Mouse (Mus musculus) forebrain, embryonic 16.5 days (tissue): ENCODE measurements around the gene Akain1. TPM values are rescaled to one million over a fixed set of nuclear protein-coding genes. Genes with fewer than 3 reads are reported as not detected.

Experiments
- ATAC-seq: fragments of 200-750 bp; cut with Nextera tagmentation; 2 replicates; pipeline ENCODE4 v1.8.0; 2017; ENCODE audit warnings: mild to moderate bottlenecking, moderate library complexity
- H3K27ac ChIP-seq: fragments of 300-500 bp; sonication (generic); 2 replicates; pipeline ENCODE4 v1.5.1; 2014; ENCODE audit warnings: low read length, control low read depth
- H3K27me3 ChIP-seq: fragments of 300-500 bp; sonication (generic); replicated peaks from 2 replicates; pipeline ENCODE4 v1.6.1; 2014; ENCODE audit warnings: low read length; ENCODE audit not compliant: control insufficient read depth, insufficient read depth
- H3K36me3 ChIP-seq: fragments of 300-500 bp; sonication (generic); 2 replicates; pipeline ENCODE4 v1.6.1; 2014; ENCODE audit not compliant: control insufficient read depth, insufficient read depth
- H3K4me1 ChIP-seq: fragments of 300-500 bp; sonication (generic); replicated peaks from 2 replicates; pipeline ENCODE4 v1.6.1; 2014; ENCODE audit warnings: low read length; ENCODE audit not compliant: control insufficient read depth, insufficient read depth
- H3K4me2 ChIP-seq: fragments of 300-500 bp; sonication (generic); 2 replicates; pipeline ENCODE4 v1.6.1; 2014; ENCODE audit warnings: mild to moderate bottlenecking, low read length, control low read depth
- H3K4me3 ChIP-seq: fragments of 300-500 bp; sonication (generic); replicated peaks from 2 replicates; pipeline ENCODE4 v1.5.1; 2014; ENCODE audit warnings: mild to moderate bottlenecking, low read length, control low read depth
- H3K9ac ChIP-seq: fragments of 300-500 bp; sonication (generic); replicated peaks from 2 replicates; pipeline ENCODE4 v1.6.1; 2014; ENCODE audit warnings: low read depth, low read length, control low read depth
- H3K9me3 ChIP-seq: fragments of 300-500 bp; sonication (generic); 2 replicates; pipeline ENCODE4 v1.6.1; 2016; ENCODE audit warnings: low read length; ENCODE audit not compliant: control insufficient read depth
- WGBS: fragments of 180-500 bp; shearing (Covaris S2); extraction: QIAGEN DNeasy Blood & Tissue Kit; methylation state at CpG from one replicate; pipeline ENCODE4 v1.1.7; 2014; 5-methylcytosine and 5-hydroxymethylcytosine counted together
- polyA plus RNA-seq: library from polyadenylated mRNA; unstranded; fragments of >200 nt; fragmentation: Nextera tagmentation; extraction: Ambion mirVana; gene quantifications from 2 replicates; pipeline ENCODE4 v1.2.1, GENCODE M21; 2015

Akain1 gene
- polyA plus RNA-seq, 1 experiment from 2014 or later = 0.43 TPM

DNA sequence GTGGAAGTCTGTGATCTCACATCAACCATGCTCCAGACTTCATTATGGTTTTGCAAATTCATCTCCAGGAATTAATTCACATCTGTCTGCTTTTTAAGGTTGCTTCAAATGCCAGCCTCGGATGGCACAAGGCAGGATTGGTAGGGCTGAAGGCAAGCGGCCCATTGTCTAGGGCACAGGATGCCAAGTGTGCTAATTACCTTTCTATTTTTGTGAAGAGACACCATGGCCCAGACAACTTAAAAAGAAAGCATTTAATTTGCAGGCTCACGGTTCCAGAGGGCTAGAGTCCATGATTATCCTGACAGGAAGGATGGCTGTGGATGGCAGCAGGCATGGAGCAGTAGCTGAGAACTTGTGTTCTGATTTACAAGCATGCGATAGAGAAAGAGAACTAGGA is 35.0 kb downstream of the Akain1 start:
- Histone ChIP-seq H3K4me3 (no peak overlapping the region), H3K27ac (no peak overlapping the region), H3K9me3 (no peaks in the 10 kb centered on the region), H3K36me3 (no peaks in the 10 kb centered on the region), H3K4me2 (no peak overlapping the region), H3K9ac (no peak overlapping the region), H3K27me3 (0 out of 2 replicates have a peak, but pooled peaks cover 3% of the 10 kb centered on the region), H3K4me1 (no peaks in the 10 kb centered on the region; the same call in none of the 2 replicates)
- ATAC-seq = peak; percentile 61
- WGBS = 42% methylated on average over 4 of the region's 4 CpGs

- Histone ChIP-seq H3K9ac (peak overlapping the region; percentile 22; the same call in 1 of the 2 replicates), H3K27ac (no peak overlapping the region), H3K4me1 (no peaks in the 10 kb centered on the region; the same call in none of the 2 replicates), H3K9me3 (no peaks in the 10 kb centered on the region), H3K4me2 (peak overlapping the region; percentile 48), H3K4me3 (peak overlapping the region; percentile 34), H3K36me3 (no peaks in the 10 kb centered on the region), H3K27me3 (0 out of 2 replicates have a peak, but pooled peaks cover 3% of the 10 kb centered on the region)
- 2% methylated on average over 20 of the region's 20 CpGs for WGBS
- peak; percentile 77 for ATAC-seq
These were observed 36.3 kb downstream of the Akain1 start for GRCm38 (mm10) chr17:69475423-69475822.

DNA sequence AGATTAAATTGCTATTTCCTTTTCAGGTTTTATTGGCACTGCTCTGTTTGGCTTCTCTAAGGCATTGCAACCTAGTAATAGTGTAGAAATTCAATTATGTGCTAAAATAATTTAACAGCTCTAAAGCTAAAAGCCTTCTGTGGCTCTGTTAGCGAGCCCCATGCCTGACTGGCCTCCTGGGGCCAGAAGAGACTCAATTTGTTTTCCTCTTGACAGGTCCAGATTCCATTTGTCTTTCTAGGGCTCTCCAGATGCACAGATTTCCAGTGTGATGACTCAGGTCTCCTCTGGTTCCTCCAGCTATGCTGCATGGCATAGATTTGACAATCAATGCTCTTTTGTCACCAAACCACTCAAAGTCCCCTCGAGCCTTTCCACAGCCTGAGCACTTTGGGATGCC is 38.4 kb downstream of the Akain1 start:
- H3K27ac ChIP-seq = no peak overlapping the region
- no peaks in the 10 kb centered on the region; the same call in none of the 2 replicates for H3K4me1 ChIP-seq
- no peaks in the 10 kb centered on the region for H3K27me3 ChIP-seq
- WGBS = 16% methylated on average over 2 of the region's 2 CpGs
- no peak overlapping the region for H3K4me2 ChIP-seq
- no peaks in the 10 kb centered on the region for H3K9me3 ChIP-seq
- ATAC-seq = no peak
- H3K9ac ChIP-seq = no peak overlapping the region
- no peak overlapping the region for H3K4me3 ChIP-seq
- no peaks in the 10 kb centered on the region for H3K36me3 ChIP-seq

DNA sequence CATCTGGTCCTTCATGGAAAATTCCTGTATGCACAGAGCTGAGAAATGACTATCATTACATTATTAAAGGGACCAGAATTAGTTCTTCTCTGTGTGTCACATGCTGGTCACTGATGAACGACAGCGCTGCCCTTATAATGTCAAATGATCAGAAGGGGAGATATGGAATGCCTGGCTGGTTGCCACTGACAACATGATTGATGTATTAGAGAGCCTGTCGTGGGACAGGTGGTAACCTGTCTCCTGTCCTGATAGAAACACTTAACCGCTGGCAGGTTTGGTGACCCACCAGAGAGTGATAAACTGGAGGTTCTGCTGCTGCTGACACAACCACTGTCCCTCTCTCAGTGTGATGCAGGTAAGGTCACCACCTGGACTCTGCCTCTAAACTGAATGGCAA is 40.1 kb downstream of the Akain1 start:
- ATAC-seq = no peak
- Histone ChIP-seq H3K4me1 (no peaks in the 10 kb centered on the region; the same call in 1 of the 2 replicates), H3K27me3 (no peaks in the 10 kb centered on the region), H3K9me3 (no peaks in the 10 kb centered on the region), H3K9ac (no peak overlapping the region), H3K36me3 (no peaks in the 10 kb centered on the region), H3K4me3 (no peak overlapping the region), H3K4me2 (no peak overlapping the region), H3K27ac (no peak overlapping the region)
- 85% methylated on average over 4 of the region's 4 CpGs for WGBS

DNA sequence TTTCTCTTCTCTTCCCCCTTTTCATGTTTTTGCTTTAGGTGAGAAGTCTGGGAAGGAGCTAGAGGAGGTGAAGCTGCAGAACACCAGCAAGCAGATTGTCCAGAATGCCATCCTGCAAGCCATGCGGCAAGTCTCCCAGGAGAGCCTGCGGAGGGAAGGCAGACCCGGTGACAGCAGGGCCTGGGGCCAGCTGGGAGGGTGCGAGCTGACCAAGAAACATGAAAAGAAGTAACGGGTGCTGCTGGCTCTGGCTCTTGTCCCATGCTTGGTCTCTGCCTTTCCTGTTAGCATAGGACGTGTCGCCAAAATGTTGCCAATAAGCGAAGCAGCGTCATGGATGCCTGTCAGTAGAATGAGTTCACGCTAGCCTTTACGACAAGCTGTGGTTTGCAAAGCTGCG is 48.0 kb downstream of the Akain1 start:
- Histone ChIP-seq H3K9ac (no peak overlapping the region), H3K4me3 (no peak overlapping the region), H3K4me2 (no peak overlapping the region), H3K4me1 (no peaks in the 10 kb centered on the region), H3K9me3 (no peaks in the 10 kb centered on the region), H3K27me3 (no peaks in the 10 kb centered on the region), H3K27ac (no peak overlapping the region), H3K36me3 (no peaks in the 10 kb centered on the region)
- WGBS = 77% methylated on average over 12 of the region's 12 CpGs
- no peak for ATAC-seq

DNA sequence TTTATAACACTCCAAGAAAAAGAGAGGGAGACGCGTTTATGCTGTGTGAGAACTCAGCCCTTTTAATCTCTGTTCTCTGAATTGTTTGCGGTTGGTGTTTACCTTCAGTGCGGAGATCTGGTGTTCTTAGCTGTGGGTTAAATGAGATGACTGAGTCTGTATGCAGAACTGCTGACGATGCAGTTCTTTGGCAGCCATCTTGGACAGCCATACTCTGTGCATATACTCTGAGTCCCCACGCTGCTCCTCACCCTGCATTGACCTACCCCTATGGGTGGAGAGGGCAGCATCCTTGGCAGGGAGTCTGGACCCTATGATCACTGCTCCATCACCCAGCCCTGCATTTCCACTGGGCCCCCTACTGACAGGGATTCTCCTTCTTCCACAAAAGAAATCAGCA is 48.8 kb downstream of the Akain1 start:
- no peaks in the 10 kb centered on the region for H3K27me3 ChIP-seq
- ATAC-seq = no peak
- 97% methylated on average over 6 of the region's 6 CpGs for WGBS
- no peaks in the 10 kb centered on the region for H3K9me3 ChIP-seq
- no peaks in the 10 kb centered on the region for H3K4me1 ChIP-seq
- H3K4me3 ChIP-seq = no peak overlapping the region
- no peak overlapping the region for H3K27ac ChIP-seq
- H3K4me2 ChIP-seq = no peak overlapping the region
- no peaks in the 10 kb centered on the region for H3K36me3 ChIP-seq
- no peak overlapping the region for H3K9ac ChIP-seq

DNA sequence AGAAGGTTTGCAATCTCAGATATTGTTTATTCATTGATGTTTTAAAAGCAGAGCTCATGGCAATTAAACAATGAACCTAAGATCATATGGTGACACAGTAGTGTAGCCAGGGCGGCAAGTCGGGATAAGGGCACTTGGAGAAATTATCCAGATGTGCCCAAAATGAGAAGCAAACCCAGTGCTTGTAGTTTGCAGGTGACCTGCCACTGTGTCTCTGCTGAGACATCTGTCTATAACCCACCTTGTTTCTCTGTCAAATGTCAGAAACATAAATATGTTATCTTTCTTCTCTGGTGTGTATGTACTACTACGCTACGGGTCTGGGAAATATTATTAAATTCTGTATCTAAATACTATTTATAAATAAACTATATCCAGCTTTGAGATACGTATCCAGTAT is 49.7 kb downstream of the Akain1 start:
- no peak for ATAC-seq
- WGBS = 95% methylated on average over 5 of the region's 5 CpGs
- H3K4me2 ChIP-seq = no peak overlapping the region

GRCm38 (mm10) chr17:69492368-69492767 is 53.2 kb downstream of the Akain1 start:
- H3K4me2 ChIP-seq = no peak overlapping the region
- WGBS = 68% methylated on average over 6 of the region's 6 CpGs
- H3K9me3 ChIP-seq = no peaks in the 10 kb centered on the region
- H3K27ac ChIP-seq = no peak overlapping the region
- no peaks in the 10 kb centered on the region for H3K36me3 ChIP-seq
- H3K27me3 ChIP-seq = no peaks in the 10 kb centered on the region
- no peak overlapping the region for H3K9ac ChIP-seq
- no peak for ATAC-seq
- no peaks in the 10 kb centered on the region for H3K4me1 ChIP-seq
- H3K4me3 ChIP-seq = no peak overlapping the region

More for the DNA sequence above, 49.7 kb downstream of the Akain1 start:
- no peak overlapping the region for H3K4me3 ChIP-seq
- H3K9ac ChIP-seq = no peak overlapping the region
- no peaks in the 10 kb centered on the region for H3K27me3 ChIP-seq
- no peaks in the 10 kb centered on the region for H3K9me3 ChIP-seq
- no peaks in the 10 kb centered on the region for H3K36me3 ChIP-seq
- no peaks in the 10 kb centered on the region for H3K4me1 ChIP-seq
- H3K27ac ChIP-seq = no peak overlapping the region

- no peaks in the 10 kb centered on the region for H3K27me3 ChIP-seq
- H3K9me3 ChIP-seq = no peaks in the 10 kb centered on the region
- H3K4me1 ChIP-seq = no peaks in the 10 kb centered on the region
- H3K4me3 ChIP-seq = no peak overlapping the region
- H3K36me3 ChIP-seq = no peaks in the 10 kb centered on the region
- WGBS = 57% methylated on average over 2 of the region's 2 CpGs
- no peak overlapping the region for H3K4me2 ChIP-seq
- no peak overlapping the region for H3K9ac ChIP-seq
- no peak overlapping the region for H3K27ac ChIP-seq
- ATAC-seq = no peak
These were observed 56.4 kb downstream of the Akain1 start for GRCm38 (mm10) chr17:69495531-69495930.

- ATAC-seq = no peak
- no peak overlapping the region for H3K4me3 ChIP-seq
- no peaks in the 10 kb centered on the region for H3K4me1 ChIP-seq
- no peaks in the 10 kb centered on the region for H3K9me3 ChIP-seq
- H3K9ac ChIP-seq = no peak overlapping the region
- H3K4me2 ChIP-seq = no peak overlapping the region
- H3K36me3 ChIP-seq = no peaks in the 10 kb centered on the region
- H3K27me3 ChIP-seq = no peaks in the 10 kb centered on the region
- WGBS = 90% methylated on average over 3 of the region's 3 CpGs
- no peak overlapping the region for H3K27ac ChIP-seq
These were observed 57.0 kb downstream of the Akain1 start for GRCm38 (mm10) chr17:69496125-69496524.
